Mouse (Mus musculus): ENCODE measurements around the gene A730049H05Rik.
A peak's percentile ranks its signal among the peaks of the same experiment; 100 is the strongest.

The A730049H05Rik gene

GRCm38 (mm10) chr6:92831106-92831505 is 14.8 kb downstream of the A730049H05Rik start:
- DNase-seq = no peak

DNA sequence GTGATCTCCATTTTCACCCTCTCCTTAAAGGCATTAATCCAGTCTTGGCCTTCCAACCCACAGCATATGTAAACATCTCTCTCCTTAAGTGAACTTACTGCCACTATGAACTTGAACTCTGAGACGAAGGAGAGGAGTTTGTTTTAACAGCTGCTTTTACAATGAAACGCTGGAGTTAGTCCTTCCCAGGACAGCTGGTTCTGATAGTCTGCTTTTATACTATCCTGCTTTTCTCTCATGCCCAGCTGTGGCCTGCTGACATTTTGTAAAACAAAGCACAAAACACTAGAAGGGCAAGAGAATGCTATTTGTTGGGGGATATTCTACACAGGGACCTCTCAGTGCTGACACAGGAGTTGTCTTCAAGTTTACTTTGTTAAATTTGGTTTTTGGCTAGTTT is 25.7 kb downstream of the A730049H05Rik start:
- no peak for DNase-seq

DNA sequence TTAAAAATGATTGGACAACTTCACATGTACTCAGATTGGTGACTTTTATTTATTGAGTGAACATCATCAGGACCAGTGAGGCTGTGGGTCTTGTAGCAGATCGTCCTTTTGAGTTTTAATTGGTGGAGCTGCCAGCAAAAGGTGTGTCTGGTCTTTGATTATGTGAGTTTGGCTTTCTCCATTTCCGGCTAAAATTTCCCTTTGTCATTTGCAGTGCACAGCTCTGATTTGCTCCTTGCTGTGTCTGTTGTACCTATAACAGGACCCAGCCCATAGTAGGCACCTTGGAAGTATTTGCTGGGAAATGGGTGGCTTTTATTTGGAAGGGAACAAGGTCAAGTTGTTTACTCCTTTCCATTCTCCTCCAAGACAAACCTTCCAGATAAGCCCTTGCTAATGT is 27.2 kb downstream of the A730049H05Rik start:
- DNase-seq = no peak

- DNase-seq = no peak
Measured at GRCm38 (mm10) chr6:92845898-92846297, 29.6 kb downstream of the A730049H05Rik start.

GRCm38 (mm10) chr6:92846614-92847013 is 30.3 kb downstream of the A730049H05Rik start:
- DNase-seq = no peak

DNA sequence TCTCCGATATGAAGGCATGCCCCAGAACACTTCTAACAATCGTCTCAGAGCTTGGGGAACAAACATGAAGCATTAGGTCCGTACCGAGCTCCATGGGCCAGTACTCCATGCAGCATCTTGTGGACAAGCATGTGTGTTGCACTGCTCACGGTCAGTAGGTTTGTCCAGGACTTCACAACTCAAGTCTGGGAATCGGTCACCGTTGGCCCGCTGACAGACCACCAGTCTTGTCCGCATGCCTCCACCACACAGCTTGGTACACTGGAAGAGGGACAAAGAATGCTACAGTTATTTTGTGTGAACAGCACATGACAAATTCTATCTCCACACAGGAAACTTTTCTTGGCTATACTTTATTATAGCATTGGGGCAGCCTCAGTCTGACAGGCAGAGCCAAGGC is 32.9 kb downstream of the A730049H05Rik start:
- DNase-seq = no peak

- peak; percentile 74 for DNase-seq
Measured at GRCm38 (mm10) chr6:92850250-92850649, 34.0 kb downstream of the A730049H05Rik start.

GRCm38 (mm10) chr6:92854873-92855272 is 38.6 kb downstream of the A730049H05Rik start:
- no peak for DNase-seq

- DNase-seq = no peak
Measured at GRCm38 (mm10) chr6:92857761-92858160, 41.5 kb downstream of the A730049H05Rik start.

DNA sequence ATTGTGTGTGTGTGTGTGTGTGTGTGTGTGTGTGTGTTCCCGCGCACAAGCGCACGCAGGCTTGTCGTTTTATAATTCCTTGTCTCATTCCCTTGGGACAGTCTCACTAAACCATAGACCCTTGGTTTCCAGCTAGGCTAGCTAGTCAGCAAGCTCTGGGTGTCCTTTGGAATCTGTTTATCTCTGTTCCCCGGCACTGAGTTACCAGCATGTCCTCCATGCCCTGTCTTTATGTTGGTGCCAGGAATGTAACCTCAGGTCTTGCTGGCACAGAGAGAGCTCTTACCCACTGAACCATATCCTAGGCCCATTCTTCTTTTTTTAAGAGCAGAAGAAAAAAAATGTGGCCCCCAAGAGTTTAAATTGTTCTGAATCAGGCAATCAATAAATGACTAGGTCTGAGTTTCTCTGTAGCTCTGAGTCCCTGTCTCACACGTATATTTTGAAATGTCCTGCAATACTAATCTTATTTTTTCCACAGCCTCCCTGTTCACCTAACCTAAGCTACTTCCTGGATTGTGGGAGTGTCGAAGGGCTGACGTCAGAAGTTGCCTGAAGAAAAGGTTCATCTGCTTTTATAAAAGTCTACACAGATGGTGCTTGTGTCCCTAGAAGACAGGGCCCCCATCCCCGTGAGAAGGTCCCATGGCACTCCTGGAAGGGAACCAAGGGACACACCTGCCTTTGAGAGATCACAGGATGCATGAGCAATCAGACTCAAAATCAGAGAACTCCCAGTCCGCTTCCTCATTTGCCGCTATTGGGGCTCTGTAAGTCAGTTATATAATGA is 42.6 kb downstream of the A730049H05Rik start:
- no peak for DNase-seq

- no peak for DNase-seq
Measured at GRCm38 (mm10) chr6:92860285-92860912, 44.1 kb downstream of the A730049H05Rik start.

DNA sequence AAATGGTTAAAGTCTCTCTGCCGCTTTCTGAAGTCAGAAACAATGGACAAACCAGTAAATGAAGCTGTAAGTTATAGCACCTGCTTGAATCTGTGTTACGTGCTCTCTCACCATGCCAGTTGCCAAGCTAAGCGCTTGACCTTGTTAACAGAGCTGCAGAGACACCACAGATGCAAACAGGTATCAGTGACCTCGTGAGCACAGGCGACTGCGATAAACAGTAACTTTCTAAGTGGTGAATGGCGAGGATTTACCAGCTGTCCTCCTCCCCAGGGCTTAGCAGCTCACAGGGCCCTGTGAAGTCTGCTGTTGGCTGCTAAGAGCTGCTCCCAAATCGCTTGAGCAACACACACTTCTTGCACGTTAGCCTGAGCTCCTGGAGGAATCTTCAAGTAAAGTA is 46.3 kb downstream of the A730049H05Rik start:
- no peak for DNase-seq

DNA sequence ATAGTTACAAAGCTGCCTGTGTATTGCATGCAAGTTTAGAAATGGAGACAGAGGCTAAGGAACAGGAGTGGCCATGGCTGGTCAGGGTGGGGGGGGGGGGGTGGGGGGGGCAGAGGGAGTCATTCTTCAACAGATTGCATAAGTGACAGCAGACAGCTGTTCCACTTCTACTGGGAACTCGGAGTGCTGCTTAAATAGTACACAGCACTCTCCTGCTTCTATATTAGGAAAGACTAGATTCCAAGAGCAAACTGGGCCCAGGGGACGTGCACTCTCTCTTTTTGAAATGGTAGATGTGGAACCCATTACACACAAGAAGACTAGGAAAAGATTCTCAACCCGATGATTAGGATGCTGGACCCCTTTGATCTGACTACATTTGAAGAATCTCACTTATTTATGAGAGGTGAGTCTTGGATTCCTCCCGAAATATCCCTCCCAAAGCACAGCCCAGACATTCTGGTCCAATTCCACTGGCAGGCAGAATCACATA is 52.9 kb downstream of the A730049H05Rik start, which contains the start of gene Gm15737:
Gm15737 (plus strand) TSS at position 269 of the 493 bp plus-strand sequence.
- peak; percentile 59 for DNase-seq

DNA sequence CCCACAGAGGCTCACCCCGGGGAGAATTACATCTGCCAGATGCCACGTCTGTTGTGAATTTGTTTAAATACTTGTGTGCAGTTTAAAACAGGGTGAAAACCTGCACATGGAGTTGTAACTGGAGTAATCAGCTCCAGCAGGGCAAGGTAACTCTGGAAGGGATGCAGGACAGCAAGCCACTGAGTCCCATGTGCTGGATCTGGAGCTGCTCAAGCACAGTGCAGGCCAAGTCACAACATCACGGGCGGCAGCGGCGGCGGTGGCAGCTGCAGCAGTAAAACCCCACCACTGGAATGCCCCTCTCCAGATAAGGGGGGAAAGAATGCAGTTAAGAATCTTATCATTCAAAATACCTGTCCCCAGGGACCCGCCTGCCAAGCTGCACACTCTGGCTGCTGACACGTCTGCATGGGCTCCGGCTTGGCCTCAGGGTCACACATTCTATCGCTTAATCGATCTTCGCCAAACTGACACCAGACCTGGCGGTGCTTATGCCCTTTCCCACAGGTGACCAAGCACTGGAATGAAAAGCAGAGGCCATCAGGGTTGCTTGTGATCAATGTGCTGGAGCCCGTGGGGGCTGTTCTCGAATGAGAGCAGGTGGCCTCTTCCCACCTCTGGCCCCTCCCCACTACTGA is 53.4 kb downstream of the A730049H05Rik start:
- peak; percentile 44 for DNase-seq

DNA sequence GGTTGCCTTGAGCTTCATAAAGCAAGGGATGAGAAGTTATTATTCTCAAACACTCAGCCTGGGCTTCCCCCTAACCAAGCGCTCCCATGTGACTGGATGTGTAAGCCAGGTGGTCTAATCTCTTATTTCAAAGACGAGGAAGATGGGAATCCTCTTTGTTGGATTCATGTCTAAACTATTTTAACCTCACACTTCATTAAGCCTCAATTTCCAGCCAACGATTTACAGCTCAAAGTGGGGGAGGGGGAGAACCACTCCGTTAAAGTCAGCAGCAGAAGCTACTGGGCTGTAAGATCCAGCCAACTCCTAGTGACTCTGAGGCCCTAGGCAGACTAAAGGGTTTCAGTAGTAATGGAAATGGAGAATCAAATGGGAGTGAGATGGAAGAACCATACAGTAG is 55.5 kb downstream of the A730049H05Rik start:
- no peak for DNase-seq

DNA sequence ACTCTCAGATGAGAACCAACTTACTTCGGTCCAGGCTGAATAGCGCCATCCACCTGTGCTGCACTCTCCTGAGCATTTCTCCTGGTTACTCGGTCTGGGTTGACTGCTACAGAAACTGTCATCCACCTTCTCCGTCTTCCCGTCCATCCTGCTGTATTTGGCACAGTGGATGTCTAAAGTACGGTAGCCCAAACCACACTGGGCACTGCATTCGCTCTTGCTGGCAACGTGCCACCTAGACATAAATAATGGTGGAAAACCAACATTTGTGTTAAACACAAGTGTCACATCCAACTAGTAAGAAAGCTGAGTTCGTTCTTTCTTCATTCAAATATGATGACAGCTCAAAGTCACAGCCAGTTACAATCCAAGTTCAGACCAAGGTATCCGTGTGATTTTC is 56.5 kb downstream of the A730049H05Rik start:
- no peak for DNase-seq

DNA sequence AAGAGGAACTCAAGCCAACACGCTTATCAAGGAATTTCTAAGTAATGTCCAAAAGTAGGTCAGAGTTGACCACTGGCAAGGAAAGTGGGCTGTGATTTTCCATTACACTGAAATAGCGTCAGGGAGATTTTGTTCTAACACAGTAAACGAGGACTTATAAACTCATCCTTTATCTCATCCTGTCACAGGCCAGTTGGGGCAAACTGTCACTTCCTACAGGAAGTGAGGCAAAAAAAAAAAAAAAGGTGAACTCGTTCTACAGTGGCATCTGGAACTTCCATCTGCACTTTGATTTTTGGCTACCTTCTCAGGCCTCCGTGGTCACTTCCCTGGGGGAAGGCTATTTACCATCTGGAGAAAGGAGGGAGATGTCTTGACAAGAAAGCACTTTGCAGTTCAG is 58.6 kb downstream of the A730049H05Rik start:
- peak; percentile 41 for DNase-seq

GRCm38 (mm10) chr6:92875340-92875739 is 59.1 kb downstream of the A730049H05Rik start:
- DNase-seq = no peak

DNA sequence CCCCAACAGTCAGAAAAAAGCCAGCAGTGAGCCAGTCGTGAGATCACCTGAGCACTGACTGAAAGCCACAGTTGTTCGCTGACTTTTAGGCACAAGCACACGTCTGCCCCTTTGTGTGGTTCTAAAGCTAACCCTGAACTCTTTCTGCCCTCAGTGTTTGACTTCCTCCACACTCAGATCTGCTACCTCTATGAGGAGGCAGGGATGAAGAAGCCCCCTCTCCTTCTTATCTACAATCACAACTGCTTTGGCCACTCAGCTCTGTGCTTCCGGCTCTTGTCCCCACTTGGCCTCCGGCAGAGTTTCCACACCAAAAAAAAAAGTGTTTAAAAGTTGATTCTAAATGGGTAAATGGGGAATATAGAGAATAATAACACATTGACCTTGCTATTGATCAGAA is 59.8 kb downstream of the A730049H05Rik start:
- no peak for DNase-seq

GRCm38 (mm10) chr6:92877236-92877635 is 61.0 kb downstream of the A730049H05Rik start:
- no peak for DNase-seq

GRCm38 (mm10) chr6:92878771-92879170 is 62.5 kb downstream of the A730049H05Rik start:
- DNase-seq = no peak

- DNase-seq = no peak
Measured at GRCm38 (mm10) chr6:92879700-92880265, 63.5 kb downstream of the A730049H05Rik start.

DNA sequence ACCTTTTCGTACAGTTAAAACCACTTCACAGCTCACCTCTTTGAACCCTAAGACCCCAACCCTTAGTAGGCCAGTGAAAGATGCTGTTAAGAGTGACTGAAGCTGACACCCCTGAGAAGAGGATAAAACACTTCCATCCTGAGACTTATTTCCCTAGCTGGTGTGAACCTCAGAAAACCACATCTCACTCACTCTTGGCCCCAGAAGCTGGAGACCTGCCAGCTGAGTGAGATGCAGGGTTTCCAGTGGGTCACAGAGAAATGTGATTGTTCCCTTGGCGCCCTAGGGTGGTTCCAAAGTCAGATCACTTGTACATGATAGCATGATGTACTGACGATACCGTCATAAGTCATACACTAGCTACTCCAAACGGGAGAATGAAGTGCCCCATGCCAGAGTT is 66.2 kb downstream of the A730049H05Rik start:
- no peak for DNase-seq

Data from lung, postnatal 14 days (tissue).